Mouse (Mus musculus): ENCODE measurements around the gene Lpar1.

The Lpar1 gene

GRCm38 (mm10) chr4:58501012-58501777, 52.5 kb downstream of the Lpar1 start:
- no peak for DNase-seq

GRCm38 (mm10) chr4:58499831-58500230, 53.9 kb downstream of the Lpar1 start:
- DNase-seq: no peak

GRCm38 (mm10) chr4:58499241-58499640, 54.5 kb downstream of the Lpar1 start:
- DNase-seq: no peak

- DNase-seq: no peak
Observed at GRCm38 (mm10) chr4:58498734-58499133, 55.0 kb downstream of the Lpar1 start.

- DNase-seq: no peak
Observed at GRCm38 (mm10) chr4:58497284-58497683, 56.4 kb downstream of the Lpar1 start.

- DNase-seq: no peak
Observed at GRCm38 (mm10) chr4:58496743-58497142, 57.0 kb downstream of the Lpar1 start.

- DNase-seq: no peak
Observed at GRCm38 (mm10) chr4:58491742-58492141, 62.0 kb downstream of the Lpar1 start.

GRCm38 (mm10) chr4:58490374-58490773, 63.3 kb downstream of the Lpar1 start:
- DNase-seq: no peak

- no peak for DNase-seq
Observed at GRCm38 (mm10) chr4:58478564-58478963, 75.1 kb downstream of the Lpar1 start.

- DNase-seq: no peak
Observed at GRCm38 (mm10) chr4:58477691-58478090, 76.0 kb downstream of the Lpar1 start.

- no peak for DNase-seq
Observed at GRCm38 (mm10) chr4:58471203-58471910, 82.3 kb downstream of the Lpar1 start.

GRCm38 (mm10) chr4:58469651-58470592, 83.8 kb downstream of the Lpar1 start:
- DNase-seq: no peak

- no peak for DNase-seq
Observed at GRCm38 (mm10) chr4:58469035-58469434, 84.7 kb downstream of the Lpar1 start.

- no peak for DNase-seq
Observed at GRCm38 (mm10) chr4:58465586-58465985, 88.1 kb downstream of the Lpar1 start.

- no peak for DNase-seq
Observed at GRCm38 (mm10) chr4:58464390-58465164, 89.1 kb downstream of the Lpar1 start.

GRCm38 (mm10) chr4:58462990-58463389, 90.7 kb downstream of the Lpar1 start:
- DNase-seq: no peak

GRCm38 (mm10) chr4:58462586-58462985, 91.1 kb downstream of the Lpar1 start:
- DNase-seq: no peak

- no peak for DNase-seq
Observed at GRCm38 (mm10) chr4:58453334-58453733, 100.4 kb downstream of the Lpar1 start.

GRCm38 (mm10) chr4:58448825-58449224, 104.9 kb downstream of the Lpar1 start:
- no peak for DNase-seq

GRCm38 (mm10) chr4:58447841-58448240, 105.9 kb downstream of the Lpar1 start:
- DNase-seq: no peak

- DNase-seq: no peak
Observed at GRCm38 (mm10) chr4:58445846-58446245, 107.9 kb downstream of the Lpar1 start.

GRCm38 (mm10) chr4:58442338-58442737, 111.4 kb downstream of the Lpar1 start:
- DNase-seq: no peak
